Mouse (Mus musculus) myocyte (in vitro differentiated cells): ENCODE results near the gene Smim8. TPM values are rescaled to one million over a fixed set of nuclear protein-coding genes. Genes with fewer than 3 reads are reported as not detected.
"Not testable (repeated sequence)": the region's sequence is repeated elsewhere in the genome, so short reads cannot be mapped to it uniquely, and the experiment has no call there.

ENCODE experiments used
- H3K27me3 ChIP-seq: one replicate; pipeline ENCODE4 v1.6.1; 2011; ENCODE audit not compliant: control insufficient read depth, insufficient read depth, insufficient read length
- H3K36me3 ChIP-seq: one replicate; pipeline ENCODE4 v1.6.1; 2011; ENCODE audit not compliant: control insufficient read depth, insufficient read depth
- H3K4me2 ChIP-seq: one replicate; pipeline ENCODE4 v1.6.1; 2011; ENCODE audit warnings: low read depth, control low read depth
- H3K4me3 ChIP-seq: one replicate; pipeline ENCODE4 v1.5.1; 2011; ENCODE audit warnings: mild to moderate bottlenecking, control low read depth, moderate library complexity
- H3K79me2 ChIP-seq: one replicate; pipeline ENCODE4 v1.6.1; 2011; ENCODE audit not compliant: control insufficient read depth, insufficient read depth
- H3ac ChIP-seq: one replicate; pipeline ENCODE4 v1.6.1; 2011; ENCODE audit not compliant: control insufficient read depth, insufficient read length
- CEBPB ChIP-seq: IDR thresholded peaks from 2 replicates; pipeline ENCODE4 v1.6.1; 2011; ENCODE audit warnings: mild to moderate bottlenecking, moderate library complexity; ENCODE audit not compliant: poor library complexity, insufficient read depth, severe bottlenecking
- E2F4 ChIP-seq: IDR thresholded peaks from one replicate; pipeline ENCODE4 v1.6.1; 2011; ENCODE audit warnings: mild to moderate bottlenecking, control low read depth, moderate library complexity; ENCODE audit not compliant: insufficient read depth
- MAX ChIP-seq: IDR thresholded peaks from one replicate; pipeline ENCODE4 v1.6.1; 2011; ENCODE audit warnings: low read depth, mild to moderate bottlenecking, control low read depth
- MYOD1 ChIP-seq, 3 experiments: IDR thresholded peaks; one replicate each; pipeline ENCODE4 v1.6.1; 2011; ENCODE audit warnings: control low read depth in 2 of 3, low read depth in 2 of 3, mild to moderate bottlenecking in 2 of 3, moderate library complexity in 1 of 3; ENCODE audit not compliant: insufficient read length in 2 of 3, control insufficient read depth in 1 of 3
- MYOG ChIP-seq, 3 experiments: IDR thresholded peaks; one replicate each; pipeline ENCODE4 v1.6.1; 2011; ENCODE audit warnings: control low read depth in 2 of 3, low read depth in 2 of 3, mild to moderate bottlenecking in 2 of 3; ENCODE audit not compliant: insufficient read length in 2 of 3, control insufficient read depth in 1 of 3, insufficient read depth in 1 of 3
- POLR2A ChIP-seq: IDR thresholded peaks from one replicate; pipeline ENCODE4 v1.6.1; 2011; ENCODE audit warnings: low read depth, mild to moderate bottlenecking, control low read depth, moderate library complexity; ENCODE audit not compliant: insufficient read length
- POLR2AphosphoS2 ChIP-seq: IDR thresholded peaks from one replicate; pipeline ENCODE4 v1.6.1; 2011; ENCODE audit warnings: low read depth, control low read depth; ENCODE audit not compliant: insufficient read length
- REST ChIP-seq: IDR thresholded peaks from one replicate; pipeline ENCODE4 v1.6.1; 2011; ENCODE audit warnings: mild to moderate bottlenecking, control low read depth, moderate library complexity; ENCODE audit not compliant: insufficient read depth, insufficient read length
- SRF ChIP-seq: IDR thresholded peaks from one replicate; pipeline ENCODE4 v1.6.1; 2011; ENCODE audit warnings: low read depth; ENCODE audit not compliant: control insufficient read depth, insufficient read length
- TCF12 ChIP-seq: IDR thresholded peaks from one replicate; pipeline ENCODE4 v1.6.1; 2011; ENCODE audit warnings: mild to moderate bottlenecking, control low read depth; ENCODE audit not compliant: poor library complexity, insufficient read depth, severe bottlenecking
- TCF3 ChIP-seq: IDR thresholded peaks from one replicate; pipeline ENCODE4 v1.6.1; 2011; ENCODE audit warnings: low read depth, control low read depth; ENCODE audit not compliant: insufficient read length
- USF1 ChIP-seq: IDR thresholded peaks from one replicate; pipeline ENCODE4 v1.6.1; 2011; ENCODE audit warnings: low read depth, mild to moderate bottlenecking, control low read depth, moderate library complexity
- polyA plus RNA-seq: library from polyadenylated mRNA; unstranded; fragments of >200 nt; fragmentation: generic; extraction: Trizol; gene quantifications from one replicate; pipeline ENCODE4 v1.2.1, GENCODE M21; 2012; ENCODE audit warnings: missing spikeins

Smim8 gene
- polyA plus RNA-seq, 1 experiment, result 20.4 TPM

- no peak within 1 kb of the TSS for H3ac ChIP-seq
- H3K79me2 ChIP-seq, result no peaks in the 10 kb centered on the region
- TF ChIP-seq MAX (no peak), POLR2AphosphoS2 (no peak)
- H3K4me2 ChIP-seq, result peak within 1 kb of the TSS; percentile 78
- H3K27me3 ChIP-seq, result no peaks in the 10 kb centered on the region
- H3K4me3 ChIP-seq, result no peak within 1 kb of the TSS
- H3K36me3 ChIP-seq, result no peaks in the 10 kb centered on the region
Measured at GRCm38 (mm10) chr4:34729851-34730341, 48.3 kb downstream of the Smim8 start, which contains the start of gene Cfap206. Gene Cfap206 (minus strand): TSS chr4:34730206.

GRCm38 (mm10) chr4:34725710-34726109 lies 52.5 kb downstream of the Smim8 start:
- H3K4me3 ChIP-seq, H3K4me2 ChIP-seq, H3ac ChIP-seq, H3K79me2 ChIP-seq, H3K36me3 ChIP-seq, H3K27me3 ChIP-seq: not testable (repeated sequence)

- no peaks in the 10 kb centered on the region for H3K27me3 ChIP-seq
- no peaks in the 10 kb centered on the region for H3K79me2 ChIP-seq
- no peak overlapping the region for H3K4me3 ChIP-seq
- H3ac ChIP-seq, result no peak overlapping the region
- no peaks in the 10 kb centered on the region for H3K36me3 ChIP-seq
- TF ChIP-seq MYOG (IDR thresholded peaks at IDR 0.05; ENCODE audit: control insufficient read depth in 1 of 3, insufficient read depth in 1 of 3, insufficient read length in 2 of 3, low read depth in 2 of 3), result no peak
- TF ChIP-seq REST, result no peak
- H3K4me2 ChIP-seq, result no peak overlapping the region
Measured at GRCm38 (mm10) chr4:34724306-34724705, 53.9 kb downstream of the Smim8 start.

GRCm38 (mm10) chr4:34723186-34723585 lies 55.0 kb downstream of the Smim8 start:
- no peak for TF ChIP-seq POLR2A
- H3K4me3 ChIP-seq, result no peak overlapping the region
- H3K79me2 ChIP-seq, result no peaks in the 10 kb centered on the region
- H3K4me2 ChIP-seq, result no peak overlapping the region
- no peaks in the 10 kb centered on the region for H3K36me3 ChIP-seq
- H3ac ChIP-seq, result no peak overlapping the region
- H3K27me3 ChIP-seq, result no peaks in the 10 kb centered on the region

- Histone ChIP-seq H3ac (no peak overlapping the region), H3K79me2 (no peaks in the 10 kb centered on the region), H3K4me3 (no peak overlapping the region), H3K36me3 (no peaks in the 10 kb centered on the region), H3K4me2 (no peak overlapping the region), H3K27me3 (no peaks in the 10 kb centered on the region)
- TF ChIP-seq POLR2AphosphoS2 (no peak), MYOD1 (IDR thresholded peaks at IDR 0.05; ENCODE audit: control insufficient read depth in 1 of 3, insufficient read length in 2 of 3, low read depth in 2 of 3) (no peak), SRF (no peak), MAX (no peak), POLR2A (no peak), USF1 (no peak), E2F4 (no peak), MYOG (IDR thresholded peaks at IDR 0.05; ENCODE audit: control insufficient read depth in 1 of 3, insufficient read depth in 1 of 3, insufficient read length in 2 of 3, low read depth in 2 of 3) (no peak), TCF12 (no peak), REST (no peak), CEBPB (no peak), TCF3 (no peak)
Measured at GRCm38 (mm10) chr4:34720127-34720895, 57.9 kb downstream of the Smim8 start.

- H3K36me3 ChIP-seq, result no peaks in the 10 kb centered on the region
- no peak overlapping the region for H3K4me2 ChIP-seq
- no peaks in the 10 kb centered on the region for H3K79me2 ChIP-seq
- TF ChIP-seq REST (no peak), CEBPB (no peak), POLR2A (no peak), POLR2AphosphoS2 (no peak), USF1 (no peak), MYOD1 (IDR thresholded peaks at IDR 0.05; ENCODE audit: control insufficient read depth in 1 of 3, insufficient read length in 2 of 3, low read depth in 2 of 3) (no peak), TCF12 (no peak), MYOG (IDR thresholded peaks at IDR 0.05; ENCODE audit: control insufficient read depth in 1 of 3, insufficient read depth in 1 of 3, insufficient read length in 2 of 3, low read depth in 2 of 3) (no peak), SRF (no peak), MAX (no peak), E2F4 (no peak), TCF3 (no peak)
- H3ac ChIP-seq, result no peak overlapping the region
- no peak overlapping the region for H3K4me3 ChIP-seq
- no peaks in the 10 kb centered on the region for H3K27me3 ChIP-seq
Measured at GRCm38 (mm10) chr4:34719421-34719820, 58.8 kb downstream of the Smim8 start.

Other genes starting within 250 kb of the Smim8 start
- gene Akirin2, start 227.5 kb downstream of the Smim8 start, polyA plus RNA-seq, result 97.4 TPM
- 20.0 TPM for gene Orc3, start 163.5 kb downstream of the Smim8 start, polyA plus RNA-seq
- 15.4 TPM for gene Rars2, start 163.5 kb downstream of the Smim8 start, polyA plus RNA-seq
- 15.0 TPM for gene Slc35a1, start 91.0 kb downstream of the Smim8 start, polyA plus RNA-seq
- gene Cfap206, start 48.2 kb downstream of the Smim8 start, polyA plus RNA-seq, result 0.05 TPM
- not detected for gene Gm136, start 22.2 kb downstream of the Smim8 start, polyA plus RNA-seq
- gene Zfp292, start 104.5 kb upstream of the Smim8 start, polyA plus RNA-seq, result 1.8 TPM
- gene Cga, start 115.4 kb upstream of the Smim8 start, polyA plus RNA-seq, result not detected